In genomic region chr7:127820836-127821509, GRCm38 (mm10) we compare ENCODE assay signal across 19 mouse cellular contexts. TPM values are rescaled to one million over a fixed set of nuclear protein-coding genes. Genes with fewer than 3 reads are reported as not detected.
DNase-seq lines count a peak whose midpoint lies in the region; ATAC-seq and TF ChIP-seq lines count a peak whose summit lies in the region.
"Had no signal": no experiment of that assay in that cellular context is flagged by ENCODE, and none has a peak within 500 bp of the region (broad histone marks: within the 10 kb centered on the region; RNA-seq: fewer than 3 reads in every experiment).

No protein-coding gene starts in this region.

- no peak for TF ChIP-seq CTCF in kidney, postnatal 0 days (IDR thresholded peaks at IDR 0.05; ENCODE audit: low read depth)
- no peak for TF ChIP-seq CTCF in midbrain, postnatal 0 days (IDR thresholded peaks at IDR 0.05)
- no peak for TF ChIP-seq CTCF in olfactory bulb, adult 2 months (IDR thresholded peaks at IDR 0.05; ENCODE audit: insufficient read depth, low read depth, low read length)

- WGBS in heart, embryonic 15.5 days: 53% methylated on average over 13 of the region's 13 CpGs
- WGBS in kidney, postnatal 0 days: 42% methylated on average over 13 of the region's 13 CpGs
- 76% methylated on average over 13 of the region's 13 CpGs for WGBS in midbrain, embryonic 14.5 days
- 76% methylated on average over 13 of the region's 13 CpGs for WGBS in midbrain, postnatal 0 days
- WGBS in olfactory bulb, adult 2 months: 58% methylated on average over 13 of the region's 13 CpGs

- H3K4me1 ChIP-seq in heart, embryonic 15.5 days (replicated peaks): peaks cover 11% of the 10 kb centered on the region
- H3K4me1 ChIP-seq in kidney, postnatal 0 days (replicated peaks; ENCODE audit: insufficient read depth, low read length): peaks cover 9% of the 10 kb centered on the region; the same call in 1 of the 2 replicates
- H3K4me1 ChIP-seq in midbrain, embryonic 14.5 days (ENCODE audit: control insufficient read depth, insufficient read depth, low read length): peaks cover 16% of the 10 kb centered on the region
- H3K4me1 ChIP-seq in midbrain, postnatal 0 days (ENCODE audit: insufficient read depth, low read length): peaks cover 14% of the 10 kb centered on the region
- H3K4me1 ChIP-seq in olfactory bulb, adult 2 months (ENCODE audit: control insufficient read depth, insufficient read depth, low read length): peaks cover 46% of the 10 kb centered on the region

- H3K27ac ChIP-seq in heart, embryonic 15.5 days: 0 out of 2 replicates have a peak overlapping the region, but pooled peaks have one; percentile 18
- H3K27ac ChIP-seq in kidney, postnatal 0 days: peak overlapping the region; percentile 62
- H3K27ac ChIP-seq in midbrain, embryonic 14.5 days (replicated peaks; ENCODE audit: low read depth, low read length): no peak overlapping the region
- no peak overlapping the region for H3K27ac ChIP-seq in midbrain, postnatal 0 days (ENCODE audit: low read depth, low read length)
- no peak overlapping the region for H3K27ac ChIP-seq in olfactory bulb, adult 2 months (ENCODE audit: insufficient read depth, low read depth, low read length)
- H3K27ac ChIP-seq: layer of hippocampus, adult 2 months; liver, embryonic 15.5 days; midbrain, embryonic 15.5 days; neural tube, embryonic 13.5 days; stomach, postnatal 0 days had no signal

- H3K9me3 ChIP-seq in heart, embryonic 15.5 days (replicated peaks): no peaks in the 10 kb centered on the region
- no peaks in the 10 kb centered on the region for H3K9me3 ChIP-seq in kidney, postnatal 0 days (replicated peaks; ENCODE audit: low read length)
- no peaks in the 10 kb centered on the region for H3K9me3 ChIP-seq in midbrain, embryonic 14.5 days (ENCODE audit: control insufficient read depth, low read length)
- no peaks in the 10 kb centered on the region for H3K9me3 ChIP-seq in midbrain, postnatal 0 days (ENCODE audit: low read length)
- H3K9me3 ChIP-seq: liver, embryonic 15.5 days; midbrain, embryonic 15.5 days; neural tube, embryonic 13.5 days had no signal

- no peaks in the 10 kb centered on the region for H3K36me3 ChIP-seq in heart, embryonic 15.5 days
- no peaks in the 10 kb centered on the region for H3K36me3 ChIP-seq in kidney, postnatal 0 days (ENCODE audit: insufficient read depth, low read length)
- no peaks in the 10 kb centered on the region for H3K36me3 ChIP-seq in midbrain, embryonic 14.5 days (ENCODE audit: control insufficient read depth, insufficient read depth, low read length)
- H3K36me3 ChIP-seq in midbrain, postnatal 0 days (ENCODE audit: insufficient read depth, low read length): peaks cover 6% of the 10 kb centered on the region; the same call in 1 of the 2 replicates
- H3K36me3 ChIP-seq: liver, embryonic 15.5 days; midbrain, embryonic 15.5 days had no signal

- TF ChIP-seq POLR2A in olfactory bulb, adult 2 months (IDR thresholded peaks at IDR 0.05; ENCODE audit: insufficient read depth, low read depth, low read length): no peak

- no peak overlapping the region for H3K9ac ChIP-seq in heart, embryonic 15.5 days
- no peak overlapping the region for H3K9ac ChIP-seq in kidney, postnatal 0 days (ENCODE audit: low read depth, low read length)
- 0 out of 2 replicates have a peak overlapping the region, but pooled peaks have one; percentile 9 for H3K9ac ChIP-seq in midbrain, embryonic 14.5 days (replicated peaks; ENCODE audit: low read length)
- H3K9ac ChIP-seq in midbrain, postnatal 0 days (replicated peaks; ENCODE audit: low read length, poor library complexity, severe bottlenecking): no peak overlapping the region
- H3K9ac ChIP-seq: liver, embryonic 15.5 days; midbrain, embryonic 15.5 days; neural tube, embryonic 13.5 days had no signal

- ATAC-seq in heart, embryonic 15.5 days (replicated peaks; ENCODE audit: insufficient number of reproducible peaks, insufficient read depth, low FRiP score, low read depth): no peak
- no peak for ATAC-seq in kidney, postnatal 0 days (replicated peaks; ENCODE audit: low FRiP score, low read depth)
- no peak for ATAC-seq in midbrain, embryonic 14.5 days (ENCODE audit: low FRiP score, low TSS enrichment)
- ATAC-seq in midbrain, postnatal 0 days (ENCODE audit: low FRiP score): no peak
- ATAC-seq: CD4-positive, CD25-positive, alpha-beta regulatory T cell, adult 4 months; midbrain, embryonic 15.5 days had no signal

- H3K4me2 ChIP-seq in heart, embryonic 15.5 days: no peak overlapping the region
- no peak overlapping the region; the same call in 1 of the 2 replicates for H3K4me2 ChIP-seq in kidney, postnatal 0 days (ENCODE audit: low read length)
- H3K4me2 ChIP-seq in midbrain, embryonic 14.5 days (ENCODE audit: low read length): no peak overlapping the region
- no peak overlapping the region for H3K4me2 ChIP-seq in midbrain, postnatal 0 days (ENCODE audit: low read depth, low read length, poor library complexity, severe bottlenecking)
- H3K4me2 ChIP-seq: liver, embryonic 15.5 days; midbrain, embryonic 15.5 days; neural tube, embryonic 13.5 days had no signal

- H3K27me3 ChIP-seq in heart, embryonic 15.5 days: peaks cover 10% of the 10 kb centered on the region; the same call in 1 of the 2 replicates
- H3K27me3 ChIP-seq in kidney, postnatal 0 days (ENCODE audit: insufficient read depth, low read length): no peaks in the 10 kb centered on the region
- no peaks in the 10 kb centered on the region for H3K27me3 ChIP-seq in midbrain, embryonic 14.5 days (ENCODE audit: control insufficient read depth, insufficient read depth, low read length)
- no peaks in the 10 kb centered on the region for H3K27me3 ChIP-seq in midbrain, postnatal 0 days (ENCODE audit: insufficient read depth, low read length)
- H3K27me3 ChIP-seq: midbrain, embryonic 15.5 days; neural tube, embryonic 13.5 days had no signal

- no peak overlapping the region for H3K4me3 ChIP-seq in heart, embryonic 15.5 days
- H3K4me3 ChIP-seq in kidney, postnatal 0 days (replicated peaks; ENCODE audit: low read depth, low read length): no peak overlapping the region
- H3K4me3 ChIP-seq in midbrain, embryonic 14.5 days (replicated peaks; ENCODE audit: low read depth, low read length): no peak overlapping the region
- H3K4me3 ChIP-seq in midbrain, postnatal 0 days (ENCODE audit: low read depth, low read length): no peak overlapping the region
- peak overlapping the region; percentile 33; the same call in 1 of the 2 replicates for H3K4me3 ChIP-seq in olfactory bulb, adult 2 months (ENCODE audit: insufficient read depth, low read depth, low read length)
- H3K4me3 ChIP-seq: liver, embryonic 15.5 days; midbrain, embryonic 15.5 days; neural tube, embryonic 13.5 days had no signal

- DNase-seq in heart, adult 8-10 months (ENCODE audit: low spot score): no peak
- peak; percentile 54 for DNase-seq in kidney, postnatal 0 days (ENCODE audit: low spot score)
- no peak for DNase-seq in kidney, adult 9 months
- no peak for DNase-seq in midbrain, embryonic 14.5 days
- no peak for DNase-seq in midbrain, postnatal 0 days (ENCODE audit: low spot score)
- no peak for DNase-seq in thymus, postnatal 14 days
- DNase-seq: gastrocnemius, postnatal 25 days; retina, postnatal 1 day; spleen, adult 18-20 months had no signal

RNA-seq across cellular contexts. Expression of gene Stx4a, which starts 3.1 kb away (rescaled TPM):
- 50.5 and 51.0 TPM in 2 replicates for polyA plus RNA-seq in heart, embryonic 15.5 days (2015; fragmentation: Nextera tagmentation; extraction: Ambion mirVana)
- total RNA-seq in heart, adult 8-10 months (2022): 10 to 100 TPM; 61.9 to 68.0 (median 66.0) TPM
- 39.1 and 42.6 TPM in 2 replicates for polyA plus RNA-seq in kidney, postnatal 0 days (2015; fragmentation: Nextera tagmentation; extraction: Ambion mirVana)
- 8.7 and 11.8 TPM in 2 replicates for polyA plus RNA-seq in midbrain, embryonic 14.5 days (2014; fragmentation: Nextera tagmentation; extraction: Ambion mirVana)
- total RNA-seq in midbrain, postnatal 0 days (2014; rRNA removed): 6.7 and 7.1 TPM in 2 replicates
- polyA plus RNA-seq in midbrain, postnatal 0 days (2015; fragmentation: Nextera tagmentation; extraction: Ambion mirVana): 20.0 and 20.7 TPM in 2 replicates
- polyA plus RNA-seq in olfactory bulb, adult 2 months (2012; ENCODE audit: insufficient read depth, insufficient read length, low replicate concordance, missing spikeins): not detected in 2 replicates

RNA-seq across cellular contexts. Expression of gene Stx1b, which starts 3.4 kb away (rescaled TPM):
- 1.4 and 2.1 TPM in 2 replicates for polyA plus RNA-seq in heart, embryonic 15.5 days (2015; fragmentation: Nextera tagmentation; extraction: Ambion mirVana)
- under 1 TPM; 0.27 to 0.66 (median 0.51) TPM for total RNA-seq in heart, adult 8-10 months (2022)
- polyA plus RNA-seq in kidney, postnatal 0 days (2015; fragmentation: Nextera tagmentation; extraction: Ambion mirVana): 1.1 and 1.6 TPM in 2 replicates
- 30.8 and 46.9 TPM in 2 replicates for polyA plus RNA-seq in midbrain, embryonic 14.5 days (2014; fragmentation: Nextera tagmentation; extraction: Ambion mirVana)
- total RNA-seq in midbrain, postnatal 0 days (2014; rRNA removed): 83.6 and 88.9 TPM in 2 replicates
- polyA plus RNA-seq in midbrain, postnatal 0 days (2015; fragmentation: Nextera tagmentation; extraction: Ambion mirVana): 83.9 and 87.1 TPM in 2 replicates
- 303 TPM in 1 of 2 replicates, not detected in the other for polyA plus RNA-seq in olfactory bulb, adult 2 months (2012; ENCODE audit: insufficient read depth, insufficient read length, low replicate concordance, missing spikeins)
- polyA plus RNA-seq: CD4-positive, CD25-positive, alpha-beta regulatory T cell, adult 4 months had no signal

RNA-seq across cellular contexts. Expression of gene Hsd3b7, which starts 20.6 kb away (rescaled TPM):
- polyA plus RNA-seq in heart, embryonic 15.5 days (2015; fragmentation: Nextera tagmentation; extraction: Ambion mirVana): 22.0 and 24.0 TPM in 2 replicates
- 10 to 100 TPM; 11.8 to 14.5 (median 12.7) TPM for total RNA-seq in heart, adult 8-10 months (2022)
- 28.3 and 28.8 TPM in 2 replicates for polyA plus RNA-seq in kidney, postnatal 0 days (2015; fragmentation: Nextera tagmentation; extraction: Ambion mirVana)
- polyA plus RNA-seq in midbrain, embryonic 14.5 days (2014; fragmentation: Nextera tagmentation; extraction: Ambion mirVana): 6.0 and 7.1 TPM in 2 replicates
- 7.1 and 12.8 TPM in 2 replicates for total RNA-seq in midbrain, postnatal 0 days (2014; rRNA removed)
- polyA plus RNA-seq in midbrain, postnatal 0 days (2015; fragmentation: Nextera tagmentation; extraction: Ambion mirVana): 8.6 and 11.3 TPM in 2 replicates
- polyA plus RNA-seq in olfactory bulb, adult 2 months (2012; ENCODE audit: insufficient read depth, insufficient read length, low replicate concordance, missing spikeins): not detected in 2 replicates

RNA-seq across cellular contexts. Expression of gene Gm49388, which starts 35.6 kb away (rescaled TPM):
- not detected in 2 replicates for polyA plus RNA-seq in heart, embryonic 15.5 days (2015; fragmentation: Nextera tagmentation; extraction: Ambion mirVana)
- 1 to 10 TPM; 1.9 to 3.3 (median 2.7) TPM for total RNA-seq in heart, adult 8-10 months (2022)
- polyA plus RNA-seq in kidney, postnatal 0 days (2015; fragmentation: Nextera tagmentation; extraction: Ambion mirVana): not detected in 2 replicates
- not detected in 2 replicates for polyA plus RNA-seq in midbrain, embryonic 14.5 days (2014; fragmentation: Nextera tagmentation; extraction: Ambion mirVana)
- not detected in 2 replicates for total RNA-seq in midbrain, postnatal 0 days (2014; rRNA removed)
- polyA plus RNA-seq in midbrain, postnatal 0 days (2015; fragmentation: Nextera tagmentation; extraction: Ambion mirVana): not detected in 2 replicates
- not detected in 2 replicates for polyA plus RNA-seq in olfactory bulb, adult 2 months (2012; ENCODE audit: insufficient read depth, insufficient read length, low replicate concordance, missing spikeins)
- total RNA-seq: hematopoietic stem cell, adult 5-6 weeks had no signal
- polyA plus RNA-seq: brain, embryonic 14.5 days; liver, embryonic 15.5 days; midbrain, embryonic 15.5 days; neural tube, embryonic 13.5 days; stomach, postnatal 0 days had no signal

RNA-seq across cellular contexts. Expression of gene Setd1a, which starts 44.5 kb away (rescaled TPM):
- 13.0 and 16.7 TPM in 2 replicates for polyA plus RNA-seq in heart, embryonic 15.5 days (2015; fragmentation: Nextera tagmentation; extraction: Ambion mirVana)
- 10 to 100 TPM; 15.4 to 23.1 (median 17.9) TPM for total RNA-seq in heart, adult 8-10 months (2022)
- polyA plus RNA-seq in kidney, postnatal 0 days (2015; fragmentation: Nextera tagmentation; extraction: Ambion mirVana): 15.6 and 17.9 TPM in 2 replicates
- polyA plus RNA-seq in midbrain, embryonic 14.5 days (2014; fragmentation: Nextera tagmentation; extraction: Ambion mirVana): 24.0 and 27.3 TPM in 2 replicates
- 18.0 and 19.8 TPM in 2 replicates for total RNA-seq in midbrain, postnatal 0 days (2014; rRNA removed)
- 12.7 and 16.4 TPM in 2 replicates for polyA plus RNA-seq in midbrain, postnatal 0 days (2015; fragmentation: Nextera tagmentation; extraction: Ambion mirVana)
- 526 TPM in 1 of 2 replicates, not detected in the other for polyA plus RNA-seq in olfactory bulb, adult 2 months (2012; ENCODE audit: insufficient read depth, insufficient read length, low replicate concordance, missing spikeins)

Comparison
In these comparisons a context has a peak if more than half of its experiments do, and no peak if none do; other contexts are left out.
1. H3K27ac ChIP-seq: peak in heart, embryonic 15.5 days (single experiment) and kidney, postnatal 0 days (single experiment); none in midbrain, embryonic 14.5 days (single experiment), midbrain, postnatal 0 days (single experiment) and olfactory bulb, adult 2 months (single experiment).